Mouse (Mus musculus): ENCODE data around the gene Tmc8. TPM values are rescaled to one million over a fixed set of nuclear protein-coding genes. Genes with fewer than 3 reads are reported as not detected.

Gene Tmc8
- polyA plus RNA-seq, 1 experiment from 2014 or later: 1.5 TPM

GRCm38 (mm10) chr11:117823411-117823810 lies 41.5 kb downstream of the Tmc8 start:
- Histone ChIP-seq H3K27ac (no peak overlapping the region), H3K36me3 (peaks cover 60% of the 10 kb centered on the region), H3K27me3 (ENCODE audit: low read depth, poor library complexity, severe bottlenecking) (no peaks in the 10 kb centered on the region), H3K4me3 (no peak overlapping the region), H3K9me3 (replicated peaks) (no peaks in the 10 kb centered on the region), H3K4me1 (peaks cover 70% of the 10 kb centered on the region)
- 92% methylated on average over 6 of the region's 6 CpGs for WGBS
- no peak for DNase-seq (ENCODE audit: low spot score)

DNA sequence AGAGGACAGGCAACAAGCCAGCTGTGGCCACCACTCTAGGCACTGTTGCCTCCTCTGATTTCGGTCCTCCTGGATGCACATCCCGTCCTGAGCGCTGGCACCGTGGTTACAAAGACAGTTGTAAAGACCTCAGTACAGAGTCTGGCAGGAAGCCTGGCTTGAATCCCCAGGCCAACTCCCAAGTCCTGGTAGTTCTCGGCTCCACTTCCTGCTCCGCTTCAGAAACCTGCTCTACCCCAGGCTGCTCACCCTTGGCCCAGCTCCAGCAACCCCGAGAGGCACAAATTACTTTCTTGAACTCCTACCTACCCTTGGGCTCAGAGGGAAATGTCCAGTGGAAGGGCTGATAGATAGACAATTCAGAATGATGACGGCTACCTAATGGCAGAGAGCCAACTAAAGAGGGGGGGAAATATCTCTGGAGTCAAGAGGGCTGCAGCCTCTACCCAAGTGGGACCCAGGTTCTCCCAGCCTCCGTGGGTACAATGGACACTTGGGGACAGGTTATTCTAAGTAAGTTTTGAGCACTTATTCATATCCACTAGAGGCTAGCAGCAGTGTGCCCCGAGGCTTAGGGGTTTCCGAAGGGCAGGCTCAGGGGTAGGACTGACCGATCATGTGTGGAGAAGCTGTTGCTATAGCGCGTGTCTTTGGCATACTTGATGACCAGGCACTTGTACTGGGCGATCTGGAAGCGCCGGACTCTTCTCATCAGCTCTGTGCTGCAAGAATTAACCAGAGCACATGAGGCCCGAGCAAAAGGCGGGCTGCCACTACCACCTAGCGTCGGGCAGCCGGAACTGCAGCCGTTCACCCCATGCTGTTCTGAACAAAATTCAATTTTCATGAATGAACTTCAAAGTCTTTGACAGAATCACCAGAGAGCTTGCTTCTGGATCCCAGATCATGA lies 42.4 kb downstream of the Tmc8 start:
- H3K27me3 ChIP-seq (ENCODE audit: low read depth, poor library complexity, severe bottlenecking): no peaks in the 10 kb centered on the region
- peaks cover 71% of the 10 kb centered on the region for H3K4me1 ChIP-seq
- WGBS: 35% methylated on average over 23 of the region's 23 CpGs
- H3K9me3 ChIP-seq (replicated peaks): no peaks in the 10 kb centered on the region
- H3K36me3 ChIP-seq: peaks cover 51% of the 10 kb centered on the region
- peak overlapping the region; percentile 96 for H3K27ac ChIP-seq
- peak; percentile 89 for DNase-seq (ENCODE audit: low spot score)
- peak overlapping the region; percentile 77 for H3K4me3 ChIP-seq

- DNase-seq (ENCODE audit: low spot score): peak; percentile 90
- under 1% methylated on average over 34 of the region's 34 CpGs for WGBS
- Histone ChIP-seq H3K4me3 (peak within 1 kb of the TSS; percentile 77), H3K36me3 (peaks cover 39% of the 10 kb centered on the region), H3K9me3 (replicated peaks) (no peaks in the 10 kb centered on the region), H3K27me3 (ENCODE audit: low read depth, poor library complexity, severe bottlenecking) (no peaks in the 10 kb centered on the region), H3K4me1 (peaks cover 63% of the 10 kb centered on the region), H3K27ac (peak within 1 kb of the TSS; percentile 96)
Measured at GRCm38 (mm10) chr11:117825333-117826101, 43.6 kb downstream of the Tmc8 start, which contains the start of the genes Afmid and Tk1. Afmid (plus strand) TSS chr11:117825924. Tk1 (minus strand) TSS chr11:117826092.

DNA sequence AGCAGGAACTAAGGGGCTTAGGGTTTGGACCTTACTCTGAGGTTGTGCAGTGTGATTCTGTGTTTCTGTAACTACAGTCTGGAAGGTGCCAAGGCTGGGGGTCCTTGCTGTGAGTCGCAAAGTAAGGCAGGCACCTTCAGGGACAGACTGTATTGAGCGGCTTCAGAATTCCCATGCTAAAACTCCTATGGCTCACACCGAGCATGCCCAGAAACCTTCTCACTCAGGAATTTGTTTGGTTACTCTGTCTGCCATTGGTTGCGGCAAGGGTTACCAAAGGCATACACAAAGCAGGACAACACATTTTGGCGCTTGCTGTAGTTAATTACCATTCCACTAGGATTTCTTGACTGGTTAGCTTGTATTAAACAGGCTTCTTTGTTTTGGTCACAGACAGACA lies 44.3 kb downstream of the Tmc8 start:
- Histone ChIP-seq H3K9me3 (replicated peaks) (no peaks in the 10 kb centered on the region), H3K4me3 (peak overlapping the region; percentile 77), H3K36me3 (peaks cover 32% of the 10 kb centered on the region), H3K27ac (peak overlapping the region; percentile 96), H3K4me1 (peaks cover 63% of the 10 kb centered on the region), H3K27me3 (ENCODE audit: low read depth, poor library complexity, severe bottlenecking) (no peaks in the 10 kb centered on the region)
- 18% methylated on average over 5 of the region's 5 CpGs for WGBS
- DNase-seq (ENCODE audit: low spot score): no peak

- H3K9me3 ChIP-seq (replicated peaks): no peaks in the 10 kb centered on the region
- H3K4me3 ChIP-seq: no peak overlapping the region
Measured at GRCm38 (mm10) chr11:117826916-117827315, 45.0 kb downstream of the Tmc8 start.

DNA sequence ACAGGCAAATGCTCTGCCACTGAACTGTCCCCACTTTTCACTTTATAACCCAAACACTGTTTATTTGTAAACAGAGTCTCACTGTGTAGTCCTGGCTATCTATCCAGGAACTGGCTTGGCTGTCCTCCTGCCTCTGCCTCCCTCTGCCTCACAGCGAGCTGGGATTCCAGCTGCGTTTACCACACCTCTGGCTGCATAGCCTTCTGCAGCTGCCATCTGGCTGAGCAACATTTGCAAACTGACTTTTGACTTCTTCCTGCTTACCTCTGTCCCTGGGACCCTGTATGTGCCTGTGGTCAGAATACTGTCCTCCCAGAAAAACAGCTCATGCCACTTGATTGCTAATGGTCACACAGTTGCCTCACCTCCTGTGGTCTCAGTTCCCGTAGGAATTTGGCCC lies 45.5 kb downstream of the Tmc8 start:
- H3K36me3 ChIP-seq: peaks cover 20% of the 10 kb centered on the region
- peak overlapping the region; percentile 96; the same call in 1 of the 2 replicates for H3K27ac ChIP-seq
- no peak overlapping the region for H3K4me3 ChIP-seq
- 43% methylated on average over 3 of the region's 3 CpGs for WGBS
- H3K27me3 ChIP-seq (ENCODE audit: low read depth, poor library complexity, severe bottlenecking): no peaks in the 10 kb centered on the region
- peaks cover 65% of the 10 kb centered on the region for H3K4me1 ChIP-seq
- no peak for DNase-seq (ENCODE audit: low spot score)
- H3K9me3 ChIP-seq (replicated peaks): no peaks in the 10 kb centered on the region

More at GRCm38 (mm10) chr11:117826916-117827315, 45.0 kb downstream of the Tmc8 start:
- Histone ChIP-seq H3K27me3 (ENCODE audit: low read depth, poor library complexity, severe bottlenecking) (no peaks in the 10 kb centered on the region), H3K4me1 (peaks cover 62% of the 10 kb centered on the region), H3K36me3 (peaks cover 25% of the 10 kb centered on the region), H3K27ac (peak overlapping the region; percentile 96)
- DNase-seq (ENCODE audit: low spot score): no peak
- 75% methylated on average over 8 of the region's 8 CpGs for WGBS

DNA sequence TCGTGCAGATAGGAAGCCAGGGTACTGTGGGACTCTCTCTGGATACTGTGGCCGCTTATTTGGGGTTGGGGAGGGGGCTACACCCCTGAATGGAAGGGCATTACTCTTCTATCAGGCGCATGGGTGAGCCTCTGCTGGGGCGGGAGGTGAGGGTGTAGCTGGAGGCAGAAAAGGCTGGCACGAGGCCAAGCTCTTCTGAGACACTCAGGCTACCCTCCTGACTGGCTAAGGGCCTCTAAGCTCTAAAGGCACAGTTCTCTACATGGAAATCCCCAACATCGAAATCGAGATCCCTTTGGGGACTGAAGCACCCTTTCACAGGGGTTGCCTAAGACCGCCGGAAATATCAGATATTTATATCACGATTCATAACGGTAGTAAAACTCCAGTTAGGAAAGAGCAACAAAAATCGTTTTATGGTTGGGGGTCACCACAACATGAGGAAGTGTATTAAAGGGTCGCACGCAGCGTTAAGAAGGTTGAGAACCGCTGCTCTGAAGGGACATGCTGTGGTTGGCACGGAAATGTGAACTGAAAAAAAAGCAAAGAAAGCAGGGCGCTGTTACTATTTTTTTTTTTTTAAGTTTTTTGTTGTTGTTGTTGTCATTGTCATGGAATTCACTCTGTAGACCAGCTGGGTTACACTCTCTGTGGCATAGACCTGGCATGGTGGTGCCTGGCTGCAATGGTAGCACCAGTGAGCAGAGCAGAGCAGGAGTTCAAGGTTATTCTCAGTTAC lies 46.4 kb downstream of the Tmc8 start:
- Histone ChIP-seq H3K4me1 (peaks cover 60% of the 10 kb centered on the region), H3K27ac (0 out of 2 replicates have a peak overlapping the region, but pooled peaks have one; percentile 22), H3K4me3 (no peak overlapping the region), H3K9me3 (replicated peaks) (no peaks in the 10 kb centered on the region), H3K27me3 (ENCODE audit: low read depth, poor library complexity, severe bottlenecking) (no peaks in the 10 kb centered on the region), H3K36me3 (peaks cover 11% of the 10 kb centered on the region)
- DNase-seq (ENCODE audit: low spot score): no peak
- 88% methylated on average over 18 of the region's 18 CpGs for WGBS

- Histone ChIP-seq H3K36me3 (peaks cover 3% of the 10 kb centered on the region), H3K4me1 (peaks cover 56% of the 10 kb centered on the region), H3K27me3 (ENCODE audit: low read depth, poor library complexity, severe bottlenecking) (no peaks in the 10 kb centered on the region), H3K4me3 (no peak overlapping the region), H3K27ac (no peak overlapping the region), H3K9me3 (replicated peaks) (no peaks in the 10 kb centered on the region)
- 65% methylated on average over 9 of the region's 9 CpGs for WGBS
- no peak for DNase-seq (ENCODE audit: low spot score)
Measured at GRCm38 (mm10) chr11:117828888-117829604, 47.2 kb downstream of the Tmc8 start.

DNA sequence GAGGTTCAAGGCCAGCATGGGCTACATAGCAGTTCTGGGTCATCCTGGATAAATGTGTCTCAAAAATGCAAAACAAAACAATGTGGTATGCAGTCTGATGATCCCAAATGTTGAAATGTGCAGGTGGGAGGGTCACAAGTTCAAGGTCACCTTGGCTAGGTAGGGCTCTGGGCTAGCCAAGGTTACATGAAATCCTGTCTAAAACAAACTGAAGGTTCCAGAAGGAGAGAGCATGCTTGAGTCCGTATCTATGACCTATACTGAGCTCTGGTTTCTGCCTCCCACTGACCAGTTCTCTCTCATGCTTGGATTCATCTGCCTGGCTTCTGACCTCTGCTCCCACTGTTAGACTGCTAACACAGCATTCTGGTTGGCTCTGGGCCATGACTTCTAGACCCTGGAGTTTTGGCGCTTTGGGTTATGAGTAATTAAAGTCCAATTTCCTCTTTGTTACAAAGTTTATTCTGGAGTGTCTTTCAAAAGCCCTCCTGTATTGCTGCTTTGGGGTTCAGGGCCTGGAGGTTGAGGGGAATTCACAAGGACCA lies 47.9 kb downstream of the Tmc8 start:
- H3K4me3 ChIP-seq: no peak overlapping the region
- WGBS: 92% methylated on average over 2 of the region's 2 CpGs
- no peak overlapping the region for H3K27ac ChIP-seq
- H3K4me1 ChIP-seq: peaks cover 50% of the 10 kb centered on the region
- no peaks in the 10 kb centered on the region for H3K27me3 ChIP-seq (ENCODE audit: low read depth, poor library complexity, severe bottlenecking)
- no peaks in the 10 kb centered on the region for H3K36me3 ChIP-seq
- DNase-seq (ENCODE audit: low spot score): no peak
- H3K9me3 ChIP-seq (replicated peaks): no peaks in the 10 kb centered on the region

GRCm38 (mm10) chr11:117830401-117830800 lies 48.5 kb downstream of the Tmc8 start:
- H3K4me1 ChIP-seq: peaks cover 47% of the 10 kb centered on the region
- WGBS: 84% methylated on average over 9 of the region's 9 CpGs
- H3K4me3 ChIP-seq: no peak overlapping the region
- no peak for DNase-seq (ENCODE audit: low spot score)
- 0 out of 2 replicates have a peak overlapping the region, but pooled peaks have one; percentile 3 for H3K27ac ChIP-seq
- no peaks in the 10 kb centered on the region for H3K27me3 ChIP-seq (ENCODE audit: low read depth, poor library complexity, severe bottlenecking)
- no peaks in the 10 kb centered on the region for H3K9me3 ChIP-seq (replicated peaks)
- H3K36me3 ChIP-seq: no peaks in the 10 kb centered on the region

GRCm38 (mm10) chr11:117832086-117832969 lies 50.5 kb downstream of the Tmc8 start:
- 18% methylated on average over 28 of the region's 28 CpGs for WGBS
- peaks cover 37% of the 10 kb centered on the region for H3K4me1 ChIP-seq
- no peaks in the 10 kb centered on the region for H3K9me3 ChIP-seq (replicated peaks)
- H3K27me3 ChIP-seq (ENCODE audit: low read depth, poor library complexity, severe bottlenecking): no peaks in the 10 kb centered on the region
- peak; percentile 79 for DNase-seq (ENCODE audit: low spot score)
- H3K27ac ChIP-seq: peak overlapping the region; percentile 64; the same call in 1 of the 2 replicates
- peak overlapping the region; percentile 47 for H3K4me3 ChIP-seq
- no peaks in the 10 kb centered on the region for H3K36me3 ChIP-seq

Measured in limb, embryonic 10.5 days (tissue).